Mouse (Mus musculus) brain, embryonic 14.5 days (tissue): ENCODE measurements at regions not wholly inside any gene's neighbourhood (a gene's known extent, or its start where the extent isn't known, plus 50 kb on each side); places are given as distances from the start of the nearest gene placed in this dataset.

Source experiments
- CTCF ChIP-seq: fragments of 200-500 bp; IDR thresholded peaks from 2 replicates; pipeline ENCODE4 v1.5.1; 2012; ENCODE audit warnings: inconsistent platforms, mild to moderate bottlenecking, moderate library complexity, borderline replicate concordance; ENCODE audit not compliant: insufficient read depth, insufficient read length; ENCODE audit errors: extremely low read depth
- POLR2A ChIP-seq: fragments of 200-500 bp; IDR thresholded peaks from 2 replicates; pipeline ENCODE4 v1.6.1; 2012; ENCODE audit warnings: mild to moderate bottlenecking, inconsistent platforms, borderline replicate concordance; ENCODE audit not compliant: poor library complexity, insufficient read depth, insufficient read length, severe bottlenecking; ENCODE audit errors: extremely low read depth

- TF ChIP-seq CTCF, result no peak
- TF ChIP-seq POLR2A, result no peak
These were observed 596.1 kb upstream of the Cdh11 start for GRCm38 (mm10) chr8:103381575-103381974.
